Mouse (Mus musculus) cortical plate, adult 2 months (tissue): ENCODE results near the gene Fam213a.

ENCODE experiments used
- CTCF ChIP-seq: fragments of 200-500 bp; IDR thresholded peaks from 2 replicates; pipeline ENCODE4 v1.5.1; 2011; ENCODE audit warnings: mild to moderate bottlenecking, control low read depth, low read length; ENCODE audit not compliant: insufficient read depth; ENCODE audit errors: extremely low read depth
- POLR2A ChIP-seq: fragments of 200-500 bp; IDR thresholded peaks from 2 replicates; pipeline ENCODE4 v1.6.1; 2011; ENCODE audit warnings: mild to moderate bottlenecking, low read length, control low read depth; ENCODE audit not compliant: insufficient read depth; ENCODE audit errors: extremely low read depth

GRCm38 (mm10) chr14:40985635-40986034 lies 28.0 kb downstream of the Fam213a start:
- no peak for TF ChIP-seq CTCF
- TF ChIP-seq POLR2A = no peak
